Mouse (Mus musculus): ENCODE data around the gene Prdm16.

The Prdm16 gene

DNA sequence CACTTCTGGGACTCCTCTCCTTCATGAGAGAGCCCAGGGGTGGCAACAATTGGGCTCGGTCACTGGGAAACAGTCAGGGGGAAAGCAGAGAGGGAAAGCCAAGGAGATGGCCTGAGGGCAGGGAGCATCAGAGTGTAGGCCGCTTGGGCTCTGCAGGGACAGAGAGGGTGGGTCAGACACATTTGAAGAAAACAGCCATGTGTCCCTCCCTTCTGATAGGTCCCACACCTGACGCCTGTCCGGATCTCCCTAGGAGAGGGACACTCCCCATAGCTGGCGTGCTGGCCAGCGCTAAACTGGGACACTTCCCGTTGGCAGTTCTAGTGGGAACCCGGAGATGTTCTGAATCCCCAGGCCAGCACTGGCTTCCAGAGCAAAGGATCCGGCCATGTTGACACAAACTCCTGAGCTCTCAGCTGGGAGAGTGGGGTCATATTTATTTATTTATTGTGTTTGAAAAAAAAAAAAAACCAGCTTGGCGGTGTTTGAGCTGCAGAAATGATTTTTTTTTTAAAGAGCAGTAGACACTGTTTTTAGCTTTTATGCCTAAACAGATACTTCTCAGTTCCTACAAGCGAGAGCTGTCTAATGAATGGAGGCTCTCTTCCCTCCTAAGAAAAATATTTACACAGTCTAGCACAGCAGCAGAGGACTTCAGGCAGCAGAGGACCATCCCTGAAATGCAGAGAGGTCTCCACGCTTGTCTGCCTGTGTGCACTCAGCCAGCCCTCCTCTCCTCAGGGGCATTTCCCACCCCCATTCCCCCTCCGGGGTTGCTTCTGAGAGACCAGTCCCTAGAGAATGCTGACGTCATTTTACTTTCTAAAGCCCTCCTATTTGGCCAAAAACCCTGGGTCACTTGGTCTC is 154.7 kb downstream of the Prdm16 start:
- no peak for DNase-seq (ENCODE audit: extremely low spot score, low read depth, low spot score)

DNA sequence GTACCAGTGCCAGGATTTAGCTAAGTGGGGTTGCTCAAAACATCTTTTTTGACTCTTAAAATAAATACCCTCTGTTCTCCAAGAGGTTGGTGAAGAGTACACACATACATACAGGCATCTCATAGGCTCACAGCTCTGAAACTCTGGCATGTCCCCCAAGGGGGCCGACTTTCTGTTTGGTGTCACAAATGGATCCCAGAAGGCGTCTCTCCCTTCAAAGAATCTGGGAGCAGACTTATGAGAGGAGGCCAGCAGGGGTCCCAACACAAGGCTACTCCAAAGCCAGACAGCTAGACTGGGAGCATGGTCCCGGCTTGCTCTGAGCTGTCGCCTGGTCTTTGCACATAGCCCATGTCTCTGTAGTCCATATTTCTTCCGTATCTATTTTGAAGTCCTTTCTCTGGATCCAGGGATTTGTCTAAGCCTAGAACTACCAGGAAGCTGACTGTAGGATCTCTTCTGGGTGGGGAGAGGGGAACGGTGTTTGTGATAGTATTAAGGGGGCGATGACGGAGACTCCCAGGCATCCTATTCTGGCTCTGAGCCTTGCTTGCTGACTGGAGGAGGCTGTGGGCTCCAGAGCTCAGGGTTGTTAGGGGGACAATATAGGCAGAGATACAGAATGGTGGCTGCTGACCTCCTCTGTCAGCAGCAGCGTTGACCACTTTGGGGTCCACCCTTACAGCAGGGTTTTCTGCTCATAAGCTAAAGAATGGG is 156.0 kb downstream of the Prdm16 start:
- DNase-seq (ENCODE audit: extremely low spot score, low read depth, low spot score), result no peak

DNA sequence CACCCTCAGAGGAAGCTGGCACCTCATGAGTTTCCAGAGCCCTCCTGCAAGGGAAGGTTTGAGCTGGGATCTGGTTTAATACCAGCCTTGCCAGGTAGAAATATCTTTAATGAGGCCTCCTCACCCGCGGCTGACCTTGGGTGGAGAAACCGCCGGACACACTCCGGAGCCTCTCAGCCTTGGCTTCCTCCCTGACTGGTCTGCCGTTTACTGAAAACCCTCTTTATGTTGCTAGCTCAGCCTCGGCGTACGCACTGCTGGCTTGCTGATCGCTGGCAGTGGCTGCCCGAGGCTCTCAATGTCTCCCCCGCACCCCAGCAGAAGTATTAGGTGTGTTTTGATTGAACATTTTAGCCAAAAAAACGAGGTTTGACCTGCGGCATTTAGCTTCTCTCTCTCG is 156.5 kb downstream of the Prdm16 start:
- DNase-seq (ENCODE audit: extremely low spot score, low read depth, low spot score), result no peak

DNA sequence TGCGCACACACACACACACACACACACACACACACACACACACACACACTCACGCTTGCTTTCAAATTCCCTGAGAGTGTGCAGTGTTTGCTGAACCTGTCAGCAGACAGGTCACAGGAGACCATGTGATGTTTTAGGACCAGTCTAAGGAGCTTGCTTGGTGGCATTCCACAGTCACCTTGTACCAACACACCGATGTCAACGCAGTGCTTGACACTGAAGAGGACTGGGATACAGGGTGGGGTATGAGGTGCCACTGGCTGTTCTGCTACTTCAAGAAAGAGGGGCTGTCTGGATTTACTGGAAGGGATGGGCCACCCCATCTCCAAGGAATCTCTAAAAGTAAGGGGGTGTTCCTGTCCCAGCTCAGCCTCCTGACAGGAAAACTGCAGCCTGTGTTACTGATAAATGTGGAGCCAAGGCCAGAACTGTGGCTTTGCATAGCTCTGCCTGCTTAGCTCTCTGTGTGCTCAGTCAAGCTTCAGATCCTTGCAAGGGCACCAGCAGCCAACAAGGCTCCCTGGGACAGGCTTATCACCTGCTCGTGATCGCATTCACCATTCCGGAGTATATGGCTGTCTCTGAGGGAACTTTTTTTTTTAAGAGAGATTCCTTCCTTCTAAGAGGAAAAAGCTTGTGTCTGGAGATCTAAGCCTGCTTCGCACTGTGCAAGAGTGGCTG is 157.6 kb downstream of the Prdm16 start:
- no peak for DNase-seq (ENCODE audit: extremely low spot score, low read depth, low spot score)

DNA sequence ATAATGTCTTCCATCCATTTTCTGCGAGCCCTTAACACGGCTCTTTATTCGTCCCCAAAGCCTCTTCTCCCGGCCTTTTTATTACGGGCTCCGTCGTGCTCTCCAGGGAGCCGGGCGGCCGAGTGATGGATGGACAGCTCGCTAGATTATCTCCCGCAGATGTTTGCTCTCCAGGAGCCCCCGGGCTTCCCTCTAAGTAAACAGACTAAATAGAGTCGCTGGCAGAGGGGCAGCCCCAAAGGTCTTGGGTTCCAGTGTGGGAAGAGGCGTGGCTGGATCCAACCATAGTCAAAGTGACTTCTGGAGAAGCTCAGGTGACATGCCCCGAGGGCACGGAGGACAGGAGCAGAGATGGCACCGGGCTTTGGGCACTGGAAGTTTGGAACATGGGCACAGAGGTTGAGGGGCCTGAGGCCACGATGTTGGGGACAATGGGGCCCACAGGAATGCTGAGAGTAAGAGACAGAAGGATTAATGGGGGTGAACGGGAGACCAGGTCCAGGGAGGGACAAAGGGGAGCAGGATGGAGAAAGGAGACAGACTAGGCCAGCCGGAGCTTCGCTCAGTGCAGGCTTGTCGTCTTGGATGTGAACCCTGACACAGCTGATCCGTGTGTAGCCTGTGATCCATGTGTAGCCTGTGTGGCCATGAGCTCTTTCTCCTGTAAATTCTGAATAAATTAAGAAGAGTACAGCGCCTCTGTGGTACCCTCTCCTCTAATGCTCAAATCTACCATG is 162.9 kb downstream of the Prdm16 start:
- no peak for DNase-seq (ENCODE audit: extremely low spot score, low read depth, low spot score)

DNA sequence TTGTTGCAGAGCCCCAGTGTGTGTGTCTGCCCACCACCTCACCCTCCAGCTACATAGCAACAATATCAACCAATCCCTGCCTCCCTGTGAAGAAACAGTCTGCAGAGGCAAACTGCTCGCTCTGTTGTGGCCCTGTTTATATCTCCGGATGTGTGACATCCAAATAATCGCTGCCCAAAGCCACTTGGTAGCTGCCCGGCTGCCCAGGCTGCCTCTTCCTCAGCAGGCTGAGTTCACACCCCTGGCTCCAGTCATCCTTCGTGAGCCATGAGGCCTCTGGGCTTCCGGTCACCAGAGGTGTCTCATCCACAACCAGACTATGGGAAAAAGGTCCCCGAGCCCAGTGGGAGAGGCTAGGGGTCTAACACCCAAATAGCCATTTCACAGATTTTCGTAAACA is 164.1 kb downstream of the Prdm16 start:
- DNase-seq (ENCODE audit: extremely low spot score, low read depth, low spot score), result no peak

DNA sequence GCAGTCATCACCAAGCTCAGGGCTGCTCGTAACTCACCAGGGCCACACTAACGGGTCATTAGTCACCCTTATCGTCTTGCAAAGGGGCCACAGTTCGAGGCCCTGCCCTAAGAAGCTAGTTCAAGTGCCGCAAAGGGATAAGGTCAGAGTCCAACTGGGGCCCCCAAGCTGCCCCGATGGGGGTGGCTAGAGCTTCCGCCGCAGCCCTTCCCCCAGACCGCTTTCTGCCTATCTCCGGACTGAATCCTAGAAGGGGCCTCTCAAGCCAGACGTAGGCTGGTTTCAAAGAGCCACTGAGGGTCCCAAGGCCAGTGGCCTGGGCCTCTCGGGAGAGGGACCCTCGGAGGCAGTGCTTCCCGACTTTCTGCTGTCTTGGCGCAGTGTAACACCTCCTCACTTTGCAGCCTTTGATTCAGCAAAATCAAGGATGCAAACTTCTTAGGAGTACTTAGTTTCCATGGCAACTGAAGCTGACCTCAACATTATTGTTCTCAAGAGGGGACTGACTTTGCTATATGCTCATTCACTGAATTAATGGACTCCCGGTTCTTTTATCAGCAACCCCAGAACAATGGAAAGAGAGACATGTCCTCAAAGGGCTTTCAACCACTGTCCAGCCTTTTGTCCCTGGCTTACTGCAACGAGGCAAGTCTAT is 165.1 kb downstream of the Prdm16 start:
- DNase-seq (ENCODE audit: extremely low spot score, low read depth, low spot score), result no peak

DNA sequence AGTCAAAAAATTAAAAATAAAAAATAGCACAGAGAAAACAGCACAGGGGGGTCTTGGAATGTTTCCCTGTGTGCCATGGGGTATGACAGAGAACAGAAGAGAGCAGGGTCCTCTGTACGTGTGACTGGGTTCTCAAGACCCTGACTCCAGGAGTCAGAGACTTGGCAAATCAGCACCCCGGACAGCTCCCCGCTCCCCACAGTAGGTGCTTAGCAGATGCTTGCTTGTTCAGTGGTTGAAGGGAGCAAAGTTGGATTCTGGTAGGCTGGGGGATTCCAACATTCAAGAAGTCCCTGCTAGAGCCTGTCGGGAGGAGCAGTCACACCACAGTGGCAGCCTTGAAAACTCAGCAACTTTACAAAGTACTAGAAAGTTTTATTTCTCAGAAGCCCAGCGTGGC is 170.4 kb downstream of the Prdm16 start:
- no peak for DNase-seq (ENCODE audit: extremely low spot score, low read depth, low spot score)

DNA sequence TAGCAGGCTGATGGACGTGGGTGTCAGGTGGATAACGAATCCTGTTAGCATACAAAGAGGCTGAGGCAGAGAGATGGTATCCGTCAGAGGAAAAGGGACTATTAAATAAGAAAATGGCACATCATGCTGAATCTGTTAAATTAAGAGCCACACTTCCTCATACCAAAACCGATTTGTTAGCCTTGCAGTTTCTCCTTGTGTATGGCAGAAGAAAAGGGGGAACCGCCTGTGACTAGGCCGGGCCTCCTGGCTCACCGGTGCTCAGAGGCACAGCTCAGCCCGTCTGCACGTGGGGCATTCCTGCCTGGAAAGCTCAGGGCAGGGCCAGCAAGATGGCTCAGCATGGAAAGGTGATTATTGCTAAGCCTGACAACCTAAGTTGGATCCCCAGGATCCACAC is 171.6 kb downstream of the Prdm16 start:
- DNase-seq (ENCODE audit: extremely low spot score, low read depth, low spot score), result no peak

DNA sequence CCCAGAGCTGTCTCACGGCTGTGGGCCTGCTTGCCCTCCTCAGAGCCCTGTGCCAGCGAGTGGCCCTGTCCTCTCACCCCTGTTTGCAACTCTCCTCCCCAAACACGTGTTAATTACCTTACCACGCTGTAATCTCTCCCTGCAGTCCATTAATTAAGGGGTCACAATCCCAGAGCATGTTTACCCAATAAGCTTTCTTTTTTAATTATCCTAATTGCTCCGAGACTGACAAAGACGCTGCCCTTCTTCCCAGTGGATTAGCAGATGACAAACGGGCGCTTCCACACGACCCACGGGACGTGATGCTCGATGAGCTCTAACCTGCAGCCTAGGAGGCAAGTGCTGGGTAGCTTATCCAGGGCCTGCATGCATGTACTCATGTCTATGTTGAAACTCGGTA is 176.7 kb downstream of the Prdm16 start:
- no peak for DNase-seq (ENCODE audit: extremely low spot score, low read depth, low spot score)

DNA sequence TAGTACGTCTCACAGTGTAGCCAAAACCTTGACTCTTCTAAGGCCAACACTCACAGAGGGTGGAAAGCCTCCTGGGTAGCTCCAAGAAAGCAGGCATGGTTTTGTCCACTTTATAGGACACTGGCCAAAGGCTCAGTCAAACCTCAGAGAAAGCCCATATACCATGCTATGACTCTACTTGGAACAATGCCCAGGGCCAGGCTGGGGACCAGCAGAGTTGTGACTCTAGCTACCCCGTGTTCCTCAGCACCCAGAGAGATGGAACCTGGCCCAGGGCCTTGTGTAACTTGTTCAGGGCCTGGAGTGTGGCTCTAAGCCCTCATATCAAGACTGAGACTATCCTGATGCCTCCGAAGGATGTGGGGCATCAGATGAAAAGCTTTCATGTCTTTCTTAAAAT is 178.9 kb downstream of the Prdm16 start:
- no peak for DNase-seq (ENCODE audit: extremely low spot score, low read depth, low spot score)

DNA sequence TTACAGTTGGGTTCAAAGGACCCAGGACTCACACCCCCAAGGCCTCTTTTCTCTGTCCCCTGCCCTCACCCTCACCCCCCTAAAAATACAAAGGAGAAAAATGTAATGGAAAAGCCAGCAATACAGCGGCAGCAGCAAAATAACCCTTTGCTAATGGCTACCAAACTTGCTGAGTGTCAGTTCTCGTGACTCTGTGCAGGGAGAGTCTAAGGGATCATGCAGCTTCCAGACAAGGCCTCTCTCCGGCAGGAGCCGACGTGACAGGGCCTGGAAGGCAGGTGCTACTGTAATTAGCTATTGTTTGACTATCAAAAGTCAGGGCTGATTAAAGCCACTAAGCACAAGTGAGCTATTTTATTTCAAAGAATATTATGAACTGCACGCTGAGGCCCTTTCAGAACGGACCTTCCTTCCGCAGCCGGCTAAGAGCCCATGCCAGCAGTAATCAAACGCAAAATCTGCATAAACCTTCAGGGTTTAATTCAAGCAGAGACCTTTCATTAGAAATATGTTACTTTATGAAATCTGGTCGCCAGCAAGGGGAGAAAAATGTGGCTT is 180.3 kb downstream of the Prdm16 start:
- no peak for DNase-seq (ENCODE audit: extremely low spot score, low read depth, low spot score)

DNA sequence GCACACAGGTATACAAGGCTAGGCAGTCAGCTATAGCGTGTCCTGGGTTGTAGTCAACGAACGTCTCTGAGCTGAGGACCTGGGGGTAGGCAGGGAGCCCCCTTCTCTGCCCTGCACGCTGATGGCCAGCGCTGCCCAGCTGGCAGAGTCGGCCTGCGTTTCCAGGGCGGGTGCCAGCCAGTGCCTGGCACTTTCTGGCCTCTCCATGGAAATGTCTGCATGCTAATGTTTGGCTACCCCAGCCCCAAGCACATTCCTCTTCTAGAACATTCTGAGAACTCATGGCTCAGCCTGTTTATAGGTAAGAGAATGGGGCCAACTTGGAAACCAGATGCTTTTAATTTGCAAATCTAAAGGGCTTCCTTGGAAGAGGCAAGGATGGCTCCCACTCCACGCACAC is 186.2 kb downstream of the Prdm16 start:
- no peak for DNase-seq (ENCODE audit: extremely low spot score, low read depth, low spot score)

DNA sequence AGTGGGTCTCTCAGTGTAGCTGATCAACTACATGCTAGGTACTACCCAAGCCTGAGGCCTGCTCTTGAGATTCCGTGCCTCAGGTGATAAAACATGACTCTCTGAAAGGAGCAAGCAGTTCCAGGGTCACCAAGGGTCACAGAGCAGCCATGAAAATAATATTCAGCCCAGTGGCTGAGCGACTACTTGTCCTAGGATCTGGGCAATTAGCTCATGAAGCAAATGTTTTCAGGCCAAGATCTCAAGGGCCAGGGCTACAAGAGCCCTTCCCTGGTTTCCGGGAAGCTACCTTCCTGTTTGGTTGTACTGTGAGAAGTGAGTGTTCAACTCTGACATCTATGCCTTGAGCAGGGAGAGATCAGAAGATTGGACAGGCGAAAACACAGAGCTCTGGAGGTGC is 186.6 kb downstream of the Prdm16 start:
- no peak for DNase-seq (ENCODE audit: extremely low spot score, low read depth, low spot score)

DNA sequence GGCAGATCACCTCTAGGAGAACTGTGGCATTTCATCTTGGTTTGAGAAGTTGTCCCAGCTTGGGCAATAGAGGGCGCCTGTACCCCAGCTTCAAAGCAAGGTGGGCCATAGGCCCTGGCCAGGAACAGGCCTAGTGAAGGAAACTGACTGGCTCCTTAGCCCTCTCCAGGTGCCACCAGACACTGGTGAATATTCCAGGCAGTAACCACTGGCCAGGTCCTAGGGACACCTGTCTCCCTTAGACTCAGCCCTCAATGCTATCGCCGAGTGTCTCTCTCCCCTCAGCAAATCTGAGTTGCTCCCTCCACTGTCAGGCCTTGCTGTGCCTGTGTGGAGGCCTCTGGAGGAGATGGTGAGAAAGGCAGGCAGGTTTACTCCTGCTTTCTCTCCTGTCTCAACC is 187.3 kb downstream of the Prdm16 start:
- no peak for DNase-seq (ENCODE audit: extremely low spot score, low read depth, low spot score)

DNA sequence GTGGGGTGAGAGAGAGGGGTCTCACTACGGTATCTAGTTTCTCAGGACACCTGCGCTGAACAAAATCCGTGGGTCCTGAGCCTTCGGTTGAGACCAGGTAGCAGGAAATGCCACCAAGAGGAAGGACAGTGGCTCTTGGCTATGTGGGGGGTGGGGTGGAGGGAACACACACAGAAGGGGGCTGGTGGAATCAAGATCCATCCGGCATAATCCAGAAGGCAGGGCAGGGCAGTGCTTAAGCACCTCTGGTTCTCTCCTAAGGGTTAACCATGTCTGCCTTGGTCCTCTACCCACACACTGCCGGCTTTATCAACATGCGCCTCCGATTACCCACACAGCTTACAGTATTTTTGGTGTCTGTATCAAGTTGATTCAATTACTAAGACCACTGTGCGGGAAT is 191.0 kb downstream of the Prdm16 start:
- no peak for DNase-seq (ENCODE audit: extremely low spot score, low read depth, low spot score)

DNA sequence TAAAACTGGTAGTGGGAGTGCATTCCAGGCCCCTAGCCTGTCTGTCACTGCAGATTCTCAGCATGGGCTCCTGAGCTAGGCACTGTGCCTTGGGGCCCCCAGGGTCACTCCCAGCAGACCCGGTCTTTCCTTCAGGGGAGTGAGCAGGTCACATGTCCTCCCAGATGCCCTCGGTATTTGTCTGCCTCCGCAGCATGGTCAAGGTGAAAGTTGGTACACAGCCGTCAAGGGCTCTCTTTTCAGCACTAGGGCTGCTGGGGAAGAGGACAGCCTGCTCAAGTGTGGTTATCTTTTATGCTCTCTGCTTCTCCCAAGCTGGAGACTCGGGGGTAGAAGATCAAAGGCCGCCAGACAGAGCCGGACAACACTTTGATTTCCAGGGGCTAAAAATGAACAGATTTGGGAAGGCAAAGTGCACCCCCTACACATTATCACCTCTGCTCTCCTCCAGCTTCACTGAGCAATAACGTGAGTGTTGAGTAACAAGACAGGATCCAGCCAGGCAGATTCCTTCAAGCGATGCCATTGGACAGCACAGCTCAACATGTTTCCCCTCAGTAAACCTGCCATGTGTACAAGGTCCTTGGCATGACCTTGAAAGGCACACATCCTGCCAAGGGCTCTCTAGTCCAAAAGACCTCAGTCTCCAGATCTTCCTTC is 193.9 kb downstream of the Prdm16 start:
- no peak for DNase-seq (ENCODE audit: extremely low spot score, low read depth, low spot score)

DNA sequence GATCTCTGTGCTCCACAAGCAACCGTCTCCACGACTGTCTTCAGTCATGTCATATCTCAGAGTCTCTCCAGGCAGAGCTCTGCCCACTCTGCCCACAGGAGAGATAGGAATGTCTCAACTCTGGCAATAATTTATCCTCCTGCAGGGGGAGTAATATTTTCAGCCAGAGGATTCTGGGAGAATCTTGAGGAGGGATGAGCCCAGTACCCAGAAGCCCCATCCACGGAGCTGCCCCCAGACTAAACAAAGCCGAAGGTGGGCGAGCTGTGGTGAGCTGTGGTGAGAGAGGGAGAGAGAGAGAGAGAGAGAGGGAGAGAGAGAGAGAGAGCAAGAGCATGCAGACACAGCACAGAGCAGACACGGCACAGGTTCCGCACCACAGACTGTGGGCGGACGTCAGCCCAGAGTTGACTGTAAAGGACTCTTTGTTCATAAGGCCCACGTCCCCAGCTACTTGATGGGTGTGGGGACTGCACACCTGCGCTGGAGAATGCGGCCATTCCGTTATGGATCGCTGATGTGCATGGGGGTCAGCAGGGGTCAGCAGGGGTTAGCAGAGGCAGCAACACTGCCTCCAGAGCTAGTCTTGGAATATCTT is 197.1 kb downstream of the Prdm16 start:
- no peak for DNase-seq (ENCODE audit: extremely low spot score, low read depth, low spot score)

DNA sequence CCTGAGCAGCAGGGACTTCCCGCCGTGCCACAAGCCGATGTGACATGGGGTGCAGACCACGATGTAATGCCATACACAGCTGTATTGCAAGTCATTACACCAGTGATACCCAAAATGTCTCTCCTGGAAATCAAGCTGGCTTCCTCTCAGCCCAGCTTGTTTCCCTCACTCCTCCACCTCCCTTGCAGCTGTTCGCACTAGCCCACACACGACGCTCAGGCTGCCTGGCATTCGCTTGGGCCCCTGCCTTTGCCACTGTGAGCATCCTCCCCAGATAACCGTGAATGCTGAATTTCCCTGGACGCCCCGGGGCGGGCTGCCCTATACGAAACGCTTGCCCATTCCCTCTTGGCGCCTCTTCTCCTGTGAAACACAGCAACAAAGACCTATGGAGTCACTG is 198.1 kb downstream of the Prdm16 start:
- no peak for DNase-seq (ENCODE audit: extremely low spot score, low read depth, low spot score)

DNA sequence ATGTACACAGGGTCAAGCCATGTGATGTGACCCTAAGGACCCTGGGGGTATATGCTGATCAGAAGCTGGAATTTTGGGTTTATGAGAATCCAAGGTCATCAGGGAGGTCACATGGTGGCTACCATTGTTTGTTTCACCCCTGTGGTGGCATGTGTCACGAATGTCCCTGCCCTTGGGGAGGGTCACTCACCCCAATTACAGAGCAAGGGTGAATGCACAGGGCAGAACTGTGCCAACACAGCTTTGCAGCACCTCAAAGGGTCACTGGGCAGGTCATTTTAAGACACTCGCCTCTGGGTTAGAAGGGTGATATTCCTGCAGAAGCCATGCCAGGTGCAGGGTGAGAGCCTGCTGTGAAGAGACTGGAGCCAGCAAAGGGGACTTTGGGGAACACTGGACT is 206.9 kb downstream of the Prdm16 start:
- DNase-seq (ENCODE audit: extremely low spot score, low read depth, low spot score), result no peak
